Mouse (Mus musculus) MEL (cell line): Measurements from ENCODE around the gene Doxl2.

Experiments
- CHD2 ChIP-seq: IDR thresholded peaks from 2 replicates; pipeline ENCODE4 v1.6.1; 2011; ENCODE audit warnings: low read length, improper control_type of control experiment
- CTCF ChIP-seq, 3 experiments: IDR thresholded peaks in 2 of 3; conservative IDR thresholded peaks in 1 of 3; 2 replicates each; pipeline ENCODE4 v1.5.1; 2011 to 2012; ENCODE audit warnings: low read length in 3 of 3, low read depth in 2 of 3, mild to moderate bottlenecking in 2 of 3, improper control_type of control experiment in 1 of 3, inconsistent platforms in 1 of 3, mixed read lengths in 1 of 3, moderate library complexity in 1 of 3; ENCODE audit not compliant: control insufficient read depth in 1 of 3, insufficient read depth in 1 of 3, poor library complexity in 1 of 3, severe bottlenecking in 1 of 3
- POLR2A ChIP-seq, 2 experiments: IDR thresholded peaks; 2 replicates each; pipeline ENCODE4 v1.6.1; 2011 to 2012; ENCODE audit warnings: low read length in 2 of 2, mild to moderate bottlenecking in 2 of 2, control low read depth in 1 of 2, improper control_type of control experiment in 1 of 2, low read depth in 1 of 2, moderate library complexity in 1 of 2; ENCODE audit not compliant: control insufficient read depth in 1 of 2, insufficient read depth in 1 of 2, poor library complexity in 1 of 2
- POLR2AphosphoS5 ChIP-seq: IDR thresholded peaks from 2 replicates; pipeline ENCODE4 v1.6.1; 2012; ENCODE audit warnings: low read depth, borderline replicate concordance, mild to moderate bottlenecking, inconsistent platforms, low read length, moderate library complexity, mixed read lengths
- TAL1 ChIP-seq: IDR thresholded peaks from 2 replicates; pipeline ENCODE4 v1.6.1; 2012; ENCODE audit warnings: mild to moderate bottlenecking, inconsistent platforms, low read length, moderate library complexity, mixed read lengths
- ZNF384 ChIP-seq: IDR thresholded peaks from 2 replicates; pipeline ENCODE4 v1.6.1; 2012; ENCODE audit warnings: low read depth, mild to moderate bottlenecking, inconsistent platforms, low read length, improper control_type of control experiment

DNA sequence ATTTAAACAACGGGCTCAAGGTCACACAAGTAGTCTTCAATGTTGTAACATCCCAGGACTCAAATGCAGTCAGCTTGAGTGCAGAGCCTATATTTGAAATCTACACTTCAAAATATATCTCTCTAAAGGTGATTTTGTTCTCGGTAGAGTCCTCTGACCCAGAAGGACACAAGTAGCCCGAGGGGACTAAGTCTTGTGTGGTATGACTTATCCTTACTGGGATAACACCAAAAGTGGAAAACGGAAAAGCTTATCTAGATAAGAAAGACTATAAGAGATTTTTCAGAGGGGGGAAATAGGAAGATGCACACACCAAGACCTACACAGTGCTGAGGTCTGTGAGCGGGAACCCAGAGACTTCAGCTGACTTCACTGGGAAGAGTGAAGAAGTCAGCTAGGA lies 45.2 kb upstream of the Doxl2 start, which contains the start of gene 1600015I10Rik:
- TF ChIP-seq CTCF (IDR thresholded peaks at IDR 0.05 in 2 of 3, conservative IDR thresholded peaks at IDR 0.05 in 1 of 3; ENCODE audit: control insufficient read depth in 1 of 3, insufficient read depth in 1 of 3, low read depth in 2 of 3, low read length in 3 of 3, poor library complexity in 1 of 3, severe bottlenecking in 1 of 3) (no peak), POLR2A (IDR thresholded peaks at IDR 0.05; ENCODE audit: control insufficient read depth in 1 of 2, insufficient read depth in 1 of 2, low read depth in 1 of 2, low read length in 2 of 2, poor library complexity in 1 of 2) (no peak), POLR2AphosphoS5 (no peak), CHD2 (no peak), TAL1 (no peak), ZNF384 (no peak)
